Mouse (Mus musculus) left cerebral cortex, adult 2 months (tissue): Measurements from ENCODE around the gene Spen. TPM values are rescaled to one million over a fixed set of nuclear protein-coding genes. Genes with fewer than 3 reads are reported as not detected.
A peak's percentile ranks its signal among the peaks of the same experiment; 100 is the strongest.

Experiments used
- DNase-seq, 2 experiments: peaks; one replicate each; pipeline ENCODE4 v3.0.0; 2021 to 2022; ENCODE audit warnings: low spot score in 2 of 2, mixed read lengths in 1 of 2; ENCODE audit errors: extremely low spot score in 1 of 2
- H3K27ac ChIP-seq: fragments of 200-600 bp; 2 replicates; pipeline ENCODE4 v1.8.1; 2022
- H3K4me3 ChIP-seq: fragments of 200-600 bp; 2 replicates; pipeline ENCODE4 v1.8.1; 2022
- CTCF ChIP-seq: fragments of 200-600 bp; IDR thresholded peaks from 2 replicates; pipeline ENCODE4 v1.8.1; 2022; ENCODE audit warnings: antibody characterized with exemption, mild to moderate bottlenecking, moderate library complexity
- intact Hi-C: fragments of 180-260 bp; cut with DNase I; formaldehyde crosslinking; loops from one replicate; pipeline ENCODE4 v1.15.1; 2025
- total RNA-seq, 2 experiments: library from RNA; stranded (reverse); gene quantifications; 2 replicates each; pipeline ENCODE4 v1.2.3; 2021

The Spen gene
- total RNA-seq, 2 experiments from 2014 or later, result 68.0 to 73.2 TPM

- intact Hi-C loops, result no loop called here
- no peak; the same call in 1 of the 2 replicates for TF ChIP-seq CTCF
- peak overlapping the region; percentile 84; the same call in 1 of the 2 replicates for H3K27ac ChIP-seq
- no peak overlapping the region for H3K4me3 ChIP-seq
- DNase-seq, result no peak
Measured at GRCm38 (mm10) chr4:141479411-141479810, 59.0 kb downstream of the Spen start.

- no peak overlapping the region for H3K4me3 ChIP-seq
- intact Hi-C loops, result loop anchor here (1.0 kb wide), 1 partner anchor 81 kb away; no protein-coding TSS in a partner anchor
- no peak for TF ChIP-seq CTCF
Measured at GRCm38 (mm10) chr4:141478794-141479193, 59.6 kb downstream of the Spen start.

DNA sequence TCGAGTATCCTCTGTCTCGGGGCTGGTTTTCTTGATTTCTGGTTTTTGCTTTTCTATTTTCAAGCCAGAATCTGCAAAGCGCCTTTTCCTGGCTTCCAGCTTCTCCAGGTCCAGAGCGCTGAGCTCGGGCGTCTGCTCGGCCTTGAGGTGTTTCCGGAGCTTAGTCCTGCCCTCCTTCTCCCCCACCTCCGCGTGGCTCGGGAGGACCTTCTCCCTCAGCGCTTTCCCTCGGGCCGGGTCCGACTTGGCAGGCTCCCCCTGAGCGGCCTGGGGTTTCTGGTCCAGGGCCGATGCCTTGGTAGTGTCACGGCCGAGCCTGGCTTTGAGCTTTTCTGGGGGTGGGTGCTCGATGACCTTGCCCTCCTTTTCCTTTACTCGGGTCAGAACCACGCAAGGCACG lies 60.2 kb downstream of the Spen start:
- intact Hi-C loops, result loop anchor here (1.0 kb wide), 1 partner anchor 81 kb away; no protein-coding TSS in a partner anchor
- Histone ChIP-seq H3K4me3 (no peak overlapping the region), H3K27ac (peak overlapping the region; percentile 84)
- no peak for TF ChIP-seq CTCF
- no peak for DNase-seq

More at GRCm38 (mm10) chr4:141478794-141479193, 59.6 kb downstream of the Spen start:
- DNase-seq, result no peak
- peak overlapping the region; percentile 84 for H3K27ac ChIP-seq

- DNase-seq, result peak; percentile 63 to 68
- no peak overlapping the region for H3K4me3 ChIP-seq
- TF ChIP-seq CTCF, result no peak
- H3K27ac ChIP-seq, result peak overlapping the region; percentile 84
- intact Hi-C loops, result loop anchor here (1.0 kb wide), 1 partner anchor 82 kb away; no protein-coding TSS in a partner anchor
Measured at GRCm38 (mm10) chr4:141477681-141478102, 60.7 kb downstream of the Spen start.

GRCm38 (mm10) chr4:141474431-141474830 lies 64.0 kb downstream of the Spen start:
- no peak for TF ChIP-seq CTCF
- intact Hi-C loops, result no loop called here
- Histone ChIP-seq H3K27ac (no peak overlapping the region; the same call in 1 of the 2 replicates), H3K4me3 (no peak overlapping the region)
- no peak for DNase-seq

DNA sequence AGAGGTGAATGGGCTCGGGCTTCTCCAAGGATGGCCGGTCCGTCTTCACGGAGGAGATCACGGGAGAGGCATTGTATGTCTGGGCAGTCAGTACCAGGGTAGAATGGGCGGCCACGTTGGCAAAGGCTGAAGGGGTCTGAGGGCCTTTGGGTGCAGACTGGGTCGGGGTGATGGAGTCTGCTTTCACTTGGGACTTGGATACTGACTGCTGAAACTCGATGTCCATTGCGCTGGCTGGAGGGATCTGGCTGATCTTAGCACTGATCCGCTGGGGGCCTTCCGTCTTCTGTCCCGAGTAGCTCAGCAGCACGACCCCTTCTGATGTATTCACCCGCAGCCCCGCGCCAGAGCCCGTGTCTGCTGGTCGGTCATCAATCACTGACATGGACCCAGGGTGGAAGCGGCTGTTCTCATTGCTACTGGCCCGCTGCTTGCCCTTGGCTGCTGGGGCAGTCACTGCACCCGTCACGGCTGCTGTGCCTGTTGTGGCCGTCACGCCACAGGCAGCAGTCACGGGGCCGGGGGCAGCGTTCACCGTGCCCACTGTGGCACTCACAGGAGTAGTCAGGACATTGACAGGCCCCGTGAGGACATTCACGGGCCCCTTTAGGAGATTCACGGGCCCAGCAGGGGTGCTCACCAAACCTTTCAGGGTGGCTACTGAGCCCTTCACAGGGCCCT lies 65.6 kb downstream of the Spen start:
- no peak for TF ChIP-seq CTCF
- Histone ChIP-seq H3K4me3 (no peak overlapping the region), H3K27ac (no peak overlapping the region)
- DNase-seq, result no peak
- intact Hi-C loops, result no loop called here

DNA sequence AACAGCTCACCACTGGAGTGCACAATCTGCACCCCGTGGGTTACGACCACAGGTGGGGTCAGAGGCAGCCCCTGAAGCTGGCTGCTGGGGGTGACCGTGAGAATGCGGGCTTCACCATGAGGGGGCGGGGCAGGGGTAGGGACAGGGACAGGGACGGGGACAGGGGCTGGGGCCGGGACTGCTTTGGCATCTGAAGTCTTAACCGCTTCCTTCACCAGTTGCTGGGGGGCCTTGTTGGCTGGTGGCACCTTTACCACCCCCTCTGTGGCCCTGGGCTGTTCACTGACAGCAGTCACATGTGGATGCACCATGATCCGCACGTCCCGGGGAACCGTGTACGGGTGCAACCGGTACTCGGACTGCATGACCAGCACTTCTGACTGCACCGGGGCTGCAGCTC lies 66.9 kb downstream of the Spen start:
- DNase-seq, result no peak
- Histone ChIP-seq H3K27ac (no peak overlapping the region), H3K4me3 (no peak overlapping the region)
- intact Hi-C loops, result no loop called here
- no peak for TF ChIP-seq CTCF

GRCm38 (mm10) chr4:141469343-141469742 lies 69.1 kb downstream of the Spen start:
- no peak overlapping the region for H3K4me3 ChIP-seq
- H3K27ac ChIP-seq, result no peak overlapping the region
- intact Hi-C loops, result no loop called here
- no peak for TF ChIP-seq CTCF
- DNase-seq, result no peak

DNA sequence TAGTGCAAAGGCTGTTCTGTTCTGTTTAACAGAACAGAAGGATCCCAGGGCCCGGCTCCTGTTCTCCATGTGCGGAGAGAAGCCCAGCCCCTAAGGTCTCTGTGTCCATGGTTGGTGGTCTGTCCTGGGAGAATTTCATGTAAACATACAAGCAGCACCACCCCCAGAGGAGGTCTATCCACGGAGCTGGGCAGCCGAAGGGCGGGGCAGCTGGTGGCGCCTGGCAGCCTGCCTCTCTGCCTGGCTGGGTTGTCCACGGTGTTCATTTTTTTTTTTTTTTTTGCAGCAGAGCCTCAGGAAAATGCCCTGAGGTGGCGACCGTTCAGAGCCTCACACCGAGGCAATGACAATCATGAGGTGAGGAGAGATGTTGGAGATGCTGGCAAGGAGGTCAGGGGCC lies 69.8 kb downstream of the Spen start:
- DNase-seq, result peak in 1 of 2 experiments; percentile 28
- no peak for TF ChIP-seq CTCF
- Histone ChIP-seq H3K4me3 (no peak overlapping the region), H3K27ac (no peak overlapping the region)
- intact Hi-C loops, result no loop called here

GRCm38 (mm10) chr4:141467581-141467927 lies 70.8 kb downstream of the Spen start:
- TF ChIP-seq CTCF, result no peak
- no peak for DNase-seq
- no peak overlapping the region for H3K4me3 ChIP-seq
- intact Hi-C loops, result no loop called here
- no peak overlapping the region for H3K27ac ChIP-seq

DNA sequence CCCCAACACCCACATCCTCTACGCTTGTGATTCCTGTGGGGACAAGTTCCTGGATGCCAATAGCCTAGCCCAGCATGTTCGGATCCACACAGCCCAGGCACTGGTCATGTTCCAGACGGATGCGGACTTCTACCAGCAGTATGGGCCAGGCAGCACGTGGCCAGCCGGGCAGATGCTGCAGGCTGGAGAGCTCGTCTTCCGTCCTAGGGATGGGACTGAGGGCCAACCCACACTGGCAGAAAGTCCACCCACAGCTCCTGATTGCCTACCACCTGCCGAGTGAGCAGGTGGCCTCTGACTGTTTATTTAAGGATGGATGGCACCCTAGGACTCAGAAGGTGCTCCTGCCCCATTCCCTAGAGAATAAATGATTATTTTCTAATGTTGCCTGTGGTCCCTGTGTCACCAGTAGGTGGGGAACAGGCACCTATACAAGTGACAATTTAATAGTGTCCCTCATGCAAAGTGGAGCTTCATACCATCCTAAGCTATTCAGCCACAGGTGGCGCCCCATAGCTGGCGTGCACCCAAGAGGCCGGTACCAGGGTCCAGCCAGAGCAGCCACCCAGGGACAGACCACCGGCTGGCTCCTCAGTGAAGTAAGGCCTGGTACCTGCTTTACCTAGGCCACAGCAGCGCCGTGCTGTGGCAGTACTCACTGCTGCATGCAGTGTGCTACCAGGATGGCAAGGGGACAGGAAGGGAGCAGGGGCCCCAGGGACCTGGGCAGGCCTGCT lies 71.4 kb downstream of the Spen start:
- no peak overlapping the region for H3K4me3 ChIP-seq
- intact Hi-C loops, result no loop called here
- H3K27ac ChIP-seq, result no peak overlapping the region
- DNase-seq, result no peak
- TF ChIP-seq CTCF, result no peak; the same call in 1 of the 2 replicates

DNA sequence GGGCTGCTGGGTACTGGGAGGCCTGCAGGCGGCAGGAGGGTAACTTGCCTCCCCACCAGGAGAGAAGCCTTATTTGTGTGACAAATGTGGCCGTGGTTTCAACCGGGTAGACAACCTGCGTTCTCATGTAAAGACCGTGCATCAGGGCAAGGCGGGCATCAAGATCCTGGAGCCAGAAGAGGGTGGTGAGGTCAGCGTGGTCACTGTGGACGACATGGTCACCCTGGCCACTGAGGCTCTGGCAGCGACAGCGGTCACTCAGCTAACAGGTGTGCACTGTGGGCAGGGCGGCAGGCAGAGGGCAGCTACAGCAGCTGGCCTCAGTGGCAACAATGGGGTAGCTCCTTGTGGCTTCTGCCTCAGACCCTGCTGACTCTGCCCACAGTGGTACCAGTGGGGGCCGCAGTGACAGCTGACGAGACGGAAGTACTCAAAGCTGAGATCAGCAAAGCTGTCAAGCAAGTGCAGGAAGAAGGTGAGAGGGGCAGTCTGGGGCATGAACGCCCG lies 72.1 kb downstream of the Spen start:
- intact Hi-C loops, result no loop called here
- H3K4me3 ChIP-seq, result no peak overlapping the region
- TF ChIP-seq CTCF, result no peak
- H3K27ac ChIP-seq, result no peak overlapping the region
- no peak for DNase-seq
